Mouse (Mus musculus): ENCODE results near the gene Olfr557. TPM values are rescaled to one million over a fixed set of nuclear protein-coding genes. Genes with fewer than 3 reads are reported as not detected.

Gene Olfr557
- polyA plus RNA-seq, 1 experiment from 2014 or later = not detected

- Histone ChIP-seq H3K27ac (ENCODE audit: low read depth, low read length) (no peak within 1 kb of the TSS), H3K4me3 (ENCODE audit: low read depth, low read length) (no peak within 1 kb of the TSS), H3K4me2 (replicated peaks; ENCODE audit: low read depth, low read length) (no peak within 1 kb of the TSS), H3K36me3 (ENCODE audit: control insufficient read depth, insufficient read depth, low read length) (no peaks in the 10 kb centered on the region), H3K27me3 (ENCODE audit: control insufficient read depth, insufficient read depth, low read length) (no peaks in the 10 kb centered on the region), H3K9ac (ENCODE audit: low read depth, low read length) (no peak within 1 kb of the TSS), H3K9me3 (ENCODE audit: control insufficient read depth, low read length) (no peaks in the 10 kb centered on the region), H3K4me1 (replicated peaks; ENCODE audit: control insufficient read depth, insufficient read depth, low read length) (no peaks in the 10 kb centered on the region)
- ATAC-seq (ENCODE audit: low FRiP score) (no peak), DNase-seq (ENCODE audit: low spot score) (no peak)
- WGBS = 48% methylated on average over 1 of the region's 1 CpGs
Measured at GRCm38 (mm10) chr7:102718970-102719369, 23.3 kb downstream of the Olfr557 start, which contains the start of gene Olfr33. Gene Olfr33 (minus strand): TSS chr7:102719070.

- no peak within 1 kb of the TSS for H3K4me2 ChIP-seq (replicated peaks; ENCODE audit: low read depth, low read length)
- no peaks in the 10 kb centered on the region for H3K36me3 ChIP-seq (ENCODE audit: control insufficient read depth, insufficient read depth, low read length)
- no peak within 1 kb of the TSS for H3K27ac ChIP-seq (ENCODE audit: low read depth, low read length)
- H3K4me1 ChIP-seq (replicated peaks; ENCODE audit: control insufficient read depth, insufficient read depth, low read length) = no peaks in the 10 kb centered on the region
- DNase-seq (ENCODE audit: low spot score) = no peak
- H3K9ac ChIP-seq (ENCODE audit: low read depth, low read length) = no peak within 1 kb of the TSS
- H3K27me3 ChIP-seq (ENCODE audit: control insufficient read depth, insufficient read depth, low read length) = no peaks in the 10 kb centered on the region
- H3K4me3 ChIP-seq (ENCODE audit: low read depth, low read length) = no peak within 1 kb of the TSS
- H3K9me3 ChIP-seq (ENCODE audit: control insufficient read depth, low read length) = no peaks in the 10 kb centered on the region
- ATAC-seq (ENCODE audit: low FRiP score) = no peak
Measured at GRCm38 (mm10) chr7:102727391-102727790, 31.7 kb downstream of the Olfr557 start, which contains the start of gene Olfr559. Gene Olfr559 (minus strand): TSS chr7:102727491.

- Histone ChIP-seq H3K4me3 (ENCODE audit: low read depth, low read length) (no peak overlapping the region), H3K9me3 (ENCODE audit: control insufficient read depth, low read length) (no peaks in the 10 kb centered on the region), H3K9ac (ENCODE audit: low read depth, low read length) (no peak overlapping the region), H3K36me3 (ENCODE audit: control insufficient read depth, insufficient read depth, low read length) (no peaks in the 10 kb centered on the region), H3K4me2 (replicated peaks; ENCODE audit: low read depth, low read length) (no peak overlapping the region), H3K27ac (ENCODE audit: low read depth, low read length) (no peak overlapping the region), H3K27me3 (ENCODE audit: control insufficient read depth, insufficient read depth, low read length) (no peaks in the 10 kb centered on the region), H3K4me1 (replicated peaks; ENCODE audit: control insufficient read depth, insufficient read depth, low read length) (no peaks in the 10 kb centered on the region)
- 50% methylated on average over 1 of the region's 1 CpGs for WGBS
- DNase-seq (ENCODE audit: low spot score) (no peak), ATAC-seq (ENCODE audit: low FRiP score) (no peak)
Measured at GRCm38 (mm10) chr7:102733793-102734192, 38.1 kb downstream of the Olfr557 start.

- 48% methylated on average over 2 of the region's 2 CpGs for WGBS
Measured at GRCm38 (mm10) chr7:102737705-102738104, 42.0 kb downstream of the Olfr557 start.

More at GRCm38 (mm10) chr7:102737705-102738104, 42.0 kb downstream of the Olfr557 start:
- Histone ChIP-seq H3K27me3 (ENCODE audit: control insufficient read depth, insufficient read depth, low read length) (no peaks in the 10 kb centered on the region), H3K36me3 (ENCODE audit: control insufficient read depth, insufficient read depth, low read length) (no peaks in the 10 kb centered on the region), H3K9me3 (ENCODE audit: control insufficient read depth, low read length) (no peaks in the 10 kb centered on the region), H3K27ac (ENCODE audit: low read depth, low read length) (no peak overlapping the region), H3K9ac (ENCODE audit: low read depth, low read length) (no peak overlapping the region), H3K4me3 (ENCODE audit: low read depth, low read length) (no peak overlapping the region), H3K4me1 (replicated peaks; ENCODE audit: control insufficient read depth, insufficient read depth, low read length) (no peaks in the 10 kb centered on the region), H3K4me2 (replicated peaks; ENCODE audit: low read depth, low read length) (no peak overlapping the region)
- no peak for DNase-seq (ENCODE audit: low spot score)
- no peak for ATAC-seq (ENCODE audit: low FRiP score)

Other genes starting within 250 kb of the Olfr557 start
- gene Olfr543, start 214.2 kb upstream of the Olfr557 start, polyA plus RNA-seq (2014; fragmentation: Nextera tagmentation; extraction: Ambion mirVana) = 0.31 and 1.1 TPM in 2 replicates
- 0.08 and 0.23 TPM in 2 replicates for gene Olfr544, start 207.6 kb upstream of the Olfr557 start, polyA plus RNA-seq (2014; fragmentation: Nextera tagmentation; extraction: Ambion mirVana)
- gene Olfr545, start 196.3 kb upstream of the Olfr557 start, polyA plus RNA-seq (2014; fragmentation: Nextera tagmentation; extraction: Ambion mirVana) = not detected in 2 replicates
- gene Olfr547, start 161.2 kb upstream of the Olfr557 start, polyA plus RNA-seq (2014; fragmentation: Nextera tagmentation; extraction: Ambion mirVana) = not detected in 2 replicates
- gene Olfr548-ps1, start 155.0 kb upstream of the Olfr557 start, polyA plus RNA-seq (2014; fragmentation: Nextera tagmentation; extraction: Ambion mirVana) = not detected in 2 replicates
- not detected in 2 replicates for gene Olfr549, start 146.0 kb upstream of the Olfr557 start, polyA plus RNA-seq (2014; fragmentation: Nextera tagmentation; extraction: Ambion mirVana)
- gene Trim21, start 130.4 kb upstream of the Olfr557 start, polyA plus RNA-seq (2014; fragmentation: Nextera tagmentation; extraction: Ambion mirVana) = 0.32 and 1.1 TPM in 2 replicates
- gene Olfr550, start 124.5 kb upstream of the Olfr557 start, polyA plus RNA-seq (2014; fragmentation: Nextera tagmentation; extraction: Ambion mirVana) = not detected in 2 replicates
- not detected in 2 replicates for gene Olfr551, start 104.0 kb upstream of the Olfr557 start, polyA plus RNA-seq (2014; fragmentation: Nextera tagmentation; extraction: Ambion mirVana)
- not detected in 2 replicates for gene Olfr552, start 98.1 kb upstream of the Olfr557 start, polyA plus RNA-seq (2014; fragmentation: Nextera tagmentation; extraction: Ambion mirVana)
- gene Olfr553, start 77.7 kb upstream of the Olfr557 start, polyA plus RNA-seq (2014; fragmentation: Nextera tagmentation; extraction: Ambion mirVana) = not detected in 2 replicates
- not detected in 2 replicates for gene Olfr554, start 57.5 kb upstream of the Olfr557 start, polyA plus RNA-seq (2014; fragmentation: Nextera tagmentation; extraction: Ambion mirVana)
- not detected in 2 replicates for gene Olfr555, start 37.1 kb upstream of the Olfr557 start, polyA plus RNA-seq (2014; fragmentation: Nextera tagmentation; extraction: Ambion mirVana)
- not detected in 2 replicates for gene Olfr556, start 31.0 kb upstream of the Olfr557 start, polyA plus RNA-seq (2014; fragmentation: Nextera tagmentation; extraction: Ambion mirVana)
- 9.3 and 9.5 TPM in 2 replicates for gene Trim68, start 8.6 kb upstream of the Olfr557 start, polyA plus RNA-seq (2014; fragmentation: Nextera tagmentation; extraction: Ambion mirVana)
- gene Olfr558, start 6.3 kb downstream of the Olfr557 start, polyA plus RNA-seq (2014; fragmentation: Nextera tagmentation; extraction: Ambion mirVana) = 0.15 TPM in 1 of 2 replicates, not detected in the other
- gene Olfr33, start 23.2 kb downstream of the Olfr557 start, polyA plus RNA-seq (2014; fragmentation: Nextera tagmentation; extraction: Ambion mirVana) = not detected in 2 replicates
- gene Olfr559, start 31.6 kb downstream of the Olfr557 start, polyA plus RNA-seq (2014; fragmentation: Nextera tagmentation; extraction: Ambion mirVana) = not detected in 2 replicates
- not detected in 2 replicates for gene Olfr560, start 63.5 kb downstream of the Olfr557 start, polyA plus RNA-seq (2014; fragmentation: Nextera tagmentation; extraction: Ambion mirVana)
- 0.14 TPM in 1 of 2 replicates, not detected in the other for gene Olfr78, start 63.6 kb downstream of the Olfr557 start, polyA plus RNA-seq (2014; fragmentation: Nextera tagmentation; extraction: Ambion mirVana)
- gene Olfr561, start 75.3 kb downstream of the Olfr557 start, polyA plus RNA-seq (2014; fragmentation: Nextera tagmentation; extraction: Ambion mirVana) = not detected in 2 replicates
- gene Olfr564, start 107.6 kb downstream of the Olfr557 start, polyA plus RNA-seq (2014; fragmentation: Nextera tagmentation; extraction: Ambion mirVana) = not detected in 2 replicates
- gene Olfr566, start 162.9 kb downstream of the Olfr557 start, polyA plus RNA-seq (2014; fragmentation: Nextera tagmentation; extraction: Ambion mirVana) = not detected in 2 replicates
- not detected in 2 replicates for gene Olfr568, start 181.2 kb downstream of the Olfr557 start, polyA plus RNA-seq (2014; fragmentation: Nextera tagmentation; extraction: Ambion mirVana)
- gene Olfr569, start 195.0 kb downstream of the Olfr557 start, polyA plus RNA-seq (2014; fragmentation: Nextera tagmentation; extraction: Ambion mirVana) = not detected in 2 replicates
- gene Olfr570, start 198.7 kb downstream of the Olfr557 start, polyA plus RNA-seq (2014; fragmentation: Nextera tagmentation; extraction: Ambion mirVana) = not detected in 2 replicates
- gene Olfr571, start 221.6 kb downstream of the Olfr557 start, polyA plus RNA-seq (2014; fragmentation: Nextera tagmentation; extraction: Ambion mirVana) = not detected in 2 replicates
- not detected in 2 replicates for gene Olfr572, start 228.5 kb downstream of the Olfr557 start, polyA plus RNA-seq (2014; fragmentation: Nextera tagmentation; extraction: Ambion mirVana)
- gene Olfr573-ps1, start 246.7 kb downstream of the Olfr557 start, polyA plus RNA-seq (2014; fragmentation: Nextera tagmentation; extraction: Ambion mirVana) = not detected in 2 replicates